Mouse (Mus musculus) erythroblast, embryonic 14.5 days (primary cell): ENCODE measurements around the gene Bcam. TPM values are rescaled to one million over a fixed set of nuclear protein-coding genes. Genes with fewer than 3 reads are reported as not detected.

Source experiments
- H3K27me3 ChIP-seq: 2 replicates; pipeline ENCODE4 v1.6.1; 2012; ENCODE audit warnings: inconsistent platforms; ENCODE audit not compliant: control insufficient read depth
- H3K36me3 ChIP-seq: 2 replicates; pipeline ENCODE4 v1.6.1; 2012; ENCODE audit warnings: mild to moderate bottlenecking, inconsistent platforms; ENCODE audit not compliant: control insufficient read depth
- H3K4me1 ChIP-seq: 2 replicates; pipeline ENCODE4 v1.6.1; 2012; ENCODE audit warnings: inconsistent platforms; ENCODE audit not compliant: control insufficient read depth
- H3K4me3 ChIP-seq: replicated peaks from 2 replicates; pipeline ENCODE3; 2012; ENCODE audit warnings: moderate library complexity, mild to moderate bottlenecking, inconsistent platforms
- H3K9me3 ChIP-seq: 2 replicates; pipeline ENCODE4 v1.6.1; 2012; ENCODE audit warnings: low read length, inconsistent platforms, mixed read lengths; ENCODE audit not compliant: control insufficient read depth
- GATA1 ChIP-seq: IDR thresholded peaks from 2 replicates; pipeline ENCODE4 v1.6.1; 2012; ENCODE audit warnings: low read length, inconsistent platforms, mixed read lengths
- TAL1 ChIP-seq: IDR thresholded peaks from 3 replicates; pipeline ENCODE4 v1.6.1; 2012; ENCODE audit warnings: low read length, inconsistent platforms, mixed read lengths
- polyA plus RNA-seq: library from polyadenylated mRNA; stranded (reverse); fragments of >175 nt; gene quantifications from 2 replicates; pipeline ENCODE4 v1.2.3, GENCODE M21; 2012

Gene Bcam
- polyA plus RNA-seq: 0.02 TPM in 1 of 2 replicates, not detected in the other

GRCm38 (mm10) chr7:19770984-19771391, at the start of gene Bcam:
Gene Bcam, minus strand, starts transcription at chr7:19771016.
- Histone ChIP-seq H3K27me3 (peaks cover 40% of the 10 kb centered on the region), H3K36me3 (no peaks in the 10 kb centered on the region), H3K9me3 (no peaks in the 10 kb centered on the region), H3K4me3 (peak within 1 kb of the TSS; percentile 37), H3K4me1 (peaks cover 10% of the 10 kb centered on the region)
- no peak for TF ChIP-seq TAL1
- no peak for TF ChIP-seq GATA1

DNA sequence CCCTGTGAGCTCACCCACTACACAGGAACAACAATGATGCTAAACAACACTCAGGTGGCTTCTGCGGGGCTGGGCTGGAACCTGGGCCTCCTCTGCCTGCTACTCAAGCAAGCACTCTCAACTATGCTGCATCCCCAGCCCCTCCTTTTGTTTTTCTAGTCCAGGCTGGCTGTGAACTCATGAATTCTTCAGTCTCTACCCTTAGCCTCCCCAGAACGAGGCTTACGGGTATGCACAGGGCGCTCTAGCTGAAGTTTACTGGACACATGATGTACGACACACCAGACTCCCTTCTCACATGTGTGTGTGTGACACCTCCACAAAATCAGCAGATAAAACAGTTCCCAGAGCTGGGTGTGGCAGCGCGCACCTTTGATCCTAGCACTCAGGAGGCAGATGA, 48.1 kb upstream of the Bcam start:
- Histone ChIP-seq H3K4me1 (peaks cover 6% of the 10 kb centered on the region), H3K27me3 (peaks cover 52% of the 10 kb centered on the region), H3K4me3 (no peak overlapping the region), H3K9me3 (peaks cover 4% of the 10 kb centered on the region; the same call in 1 of the 2 replicates), H3K36me3 (no peaks in the 10 kb centered on the region; the same call in 1 of the 2 replicates)
- TF ChIP-seq TAL1 (no peak), GATA1 (no peak)

DNA sequence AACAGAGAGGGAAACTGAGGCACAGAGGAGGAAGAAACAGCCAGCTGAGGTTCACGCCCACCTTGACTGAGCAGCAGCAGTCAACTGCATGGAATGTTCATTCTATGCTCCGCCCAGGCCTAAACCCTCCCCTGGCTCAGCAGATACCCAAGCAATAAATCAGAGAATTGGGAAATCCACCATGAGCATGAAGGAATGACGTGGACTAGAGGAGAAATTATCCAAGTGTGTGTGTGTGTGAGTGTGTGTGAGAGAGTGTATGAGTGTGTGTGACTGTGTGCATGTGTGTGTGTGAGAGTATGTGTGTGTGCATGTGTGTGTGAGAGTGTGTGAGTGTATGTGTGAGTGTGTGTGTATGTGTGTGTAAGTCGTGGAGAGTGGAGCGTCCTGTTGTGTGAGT, 47.6 kb upstream of the Bcam start:
- no peak for TF ChIP-seq TAL1
- TF ChIP-seq GATA1: no peak
- Histone ChIP-seq H3K4me1 (peaks cover 4% of the 10 kb centered on the region), H3K36me3 (no peaks in the 10 kb centered on the region; the same call in 1 of the 2 replicates), H3K9me3 (peaks cover 4% of the 10 kb centered on the region; the same call in 1 of the 2 replicates), H3K4me3 (no peak overlapping the region), H3K27me3 (peaks cover 47% of the 10 kb centered on the region)

GRCm38 (mm10) chr7:19817382-19818105, 46.7 kb upstream of the Bcam start:
- Histone ChIP-seq H3K36me3 (no peaks in the 10 kb centered on the region; the same call in 1 of the 2 replicates), H3K4me3 (peak overlapping the region; percentile 15), H3K9me3 (peaks cover 4% of the 10 kb centered on the region; the same call in 1 of the 2 replicates), H3K27me3 (peaks cover 38% of the 10 kb centered on the region), H3K4me1 (peaks cover 4% of the 10 kb centered on the region)
- TF ChIP-seq GATA1 (no peak), TAL1 (no peak)

DNA sequence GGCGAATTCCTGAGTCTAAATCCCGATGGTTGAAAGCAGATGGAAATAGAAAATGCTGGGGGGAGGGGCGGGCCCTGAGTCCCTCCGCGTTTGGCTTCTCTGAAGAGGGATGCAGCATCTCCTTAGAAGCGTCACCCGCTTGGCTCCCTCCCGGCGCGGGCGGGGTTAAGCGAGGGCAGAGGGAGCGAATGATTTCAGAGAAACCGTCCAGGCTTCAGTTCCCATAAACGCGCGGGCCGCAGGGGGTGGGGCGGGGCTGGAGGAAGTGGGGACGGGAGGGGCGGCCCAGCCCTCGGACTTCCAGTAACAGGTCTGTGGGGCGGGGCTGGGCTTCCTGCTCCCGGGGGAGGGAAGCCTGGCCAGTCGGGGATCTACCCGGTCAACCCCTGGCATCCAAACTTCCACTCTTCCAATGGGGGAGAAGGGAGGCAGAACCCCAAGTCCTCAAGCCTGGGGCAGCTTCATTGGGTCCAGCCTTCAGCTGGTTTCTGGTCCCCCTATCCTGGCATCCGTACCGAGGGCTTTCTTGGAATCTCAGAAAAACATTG, 45.5 kb upstream of the Bcam start:
- H3K4me1 ChIP-seq: peaks cover 6% of the 10 kb centered on the region
- TF ChIP-seq GATA1 (no peak), TAL1 (no peak)
- H3K36me3 ChIP-seq: no peaks in the 10 kb centered on the region; the same call in 1 of the 2 replicates

DNA sequence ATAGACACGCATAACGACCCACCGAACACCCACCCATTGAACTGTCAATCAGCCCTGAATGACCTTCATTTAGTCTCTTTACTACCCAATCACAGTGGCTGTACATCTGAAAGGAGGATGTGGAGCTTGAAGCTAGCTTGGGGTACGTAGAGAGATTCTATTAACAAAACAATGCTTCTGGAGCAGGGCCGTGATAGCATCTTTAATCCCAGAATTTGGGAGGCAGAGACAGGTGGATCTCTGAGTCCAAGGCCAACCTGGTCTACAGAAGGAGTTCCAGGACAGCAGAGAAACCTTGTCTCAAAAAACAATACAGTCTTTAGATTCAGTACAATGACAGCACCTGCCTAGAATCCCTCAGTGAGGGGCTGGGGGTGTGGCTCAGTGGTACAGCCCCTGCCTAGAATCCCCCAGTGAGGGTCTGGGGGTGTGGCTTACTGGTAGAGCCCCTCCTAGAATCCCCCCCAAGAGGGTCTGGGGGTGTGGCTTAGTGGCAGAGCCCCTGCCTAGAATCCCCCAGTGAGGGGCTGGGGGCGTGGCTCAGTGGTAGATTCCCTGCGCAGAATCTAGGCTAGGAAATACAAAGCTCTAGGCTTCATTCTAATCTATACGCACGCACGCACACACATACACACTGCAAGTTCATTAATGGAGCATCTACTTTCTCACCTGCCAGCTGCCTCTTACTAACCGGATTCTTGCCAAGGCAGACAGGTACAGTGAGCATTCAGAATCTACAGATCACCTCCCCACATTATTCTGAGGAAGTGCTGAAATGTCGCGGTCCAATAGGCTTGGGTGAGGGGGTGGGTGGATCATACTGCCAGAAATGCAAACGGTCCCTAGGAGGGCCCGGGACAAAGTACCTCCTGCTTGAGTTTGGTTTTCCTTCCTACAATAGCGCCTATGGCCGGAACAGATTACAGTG, 44.7 kb upstream of the Bcam start:
- peaks cover 30% of the 10 kb centered on the region for H3K27me3 ChIP-seq

More for the DNA sequence above, 45.5 kb upstream of the Bcam start:
- Histone ChIP-seq H3K27me3 (peaks cover 28% of the 10 kb centered on the region), H3K9me3 (peaks cover 4% of the 10 kb centered on the region; the same call in 1 of the 2 replicates), H3K4me3 (peak overlapping the region; percentile 22)

GRCm38 (mm10) chr7:19813579-19814122, 42.8 kb upstream of the Bcam start:
- peaks cover 10% of the 10 kb centered on the region for H3K4me1 ChIP-seq
- H3K4me3 ChIP-seq: no peak overlapping the region
- peaks cover 30% of the 10 kb centered on the region for H3K27me3 ChIP-seq
- no peaks in the 10 kb centered on the region; the same call in 1 of the 2 replicates for H3K36me3 ChIP-seq
- no peaks in the 10 kb centered on the region for H3K9me3 ChIP-seq
- TF ChIP-seq TAL1 (no peak), GATA1 (no peak)

More for the DNA sequence above, 44.7 kb upstream of the Bcam start:
- TF ChIP-seq TAL1 (no peak), GATA1 (no peak)
- H3K36me3 ChIP-seq: no peaks in the 10 kb centered on the region; the same call in 1 of the 2 replicates
- H3K4me3 ChIP-seq: peak overlapping the region; percentile 22
- H3K4me1 ChIP-seq: peaks cover 10% of the 10 kb centered on the region
- peaks cover 4% of the 10 kb centered on the region; the same call in 1 of the 2 replicates for H3K9me3 ChIP-seq

DNA sequence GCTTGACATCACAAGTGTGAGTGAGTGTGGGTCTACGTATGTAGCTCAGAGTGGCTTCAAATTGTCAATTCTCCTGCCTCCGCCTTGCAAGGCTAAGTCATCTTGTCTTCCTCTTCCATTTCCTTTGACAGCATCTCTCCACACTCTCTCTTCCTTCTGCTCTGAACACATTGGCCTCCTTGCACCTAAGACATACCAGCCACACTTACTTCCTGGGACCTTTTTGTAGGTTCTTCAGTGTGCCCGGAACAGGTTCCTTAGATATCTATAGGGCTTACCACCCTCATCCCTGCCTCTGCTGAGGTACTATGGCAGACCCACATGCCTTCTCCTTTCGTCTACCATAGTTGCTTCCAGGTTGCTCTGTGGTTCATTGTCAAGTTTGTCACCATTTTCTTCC, 42.3 kb upstream of the Bcam start:
- no peaks in the 10 kb centered on the region for H3K9me3 ChIP-seq
- H3K4me3 ChIP-seq: no peak overlapping the region
- TF ChIP-seq TAL1: no peak
- TF ChIP-seq GATA1: no peak
- H3K27me3 ChIP-seq: peaks cover 30% of the 10 kb centered on the region
- H3K36me3 ChIP-seq: no peaks in the 10 kb centered on the region; the same call in 1 of the 2 replicates
- H3K4me1 ChIP-seq: peaks cover 10% of the 10 kb centered on the region
